Mouse (Mus musculus) layer of hippocampus, adult 2 months (tissue): ENCODE data around the gene Exosc2. TPM values are rescaled to one million over a fixed set of nuclear protein-coding genes. Genes with fewer than 3 reads are reported as not detected.

Experiments used
- DNase-seq, 2 experiments: peaks; one replicate each; pipeline ENCODE4 v3.0.0; 2022; ENCODE audit warnings: low spot score in 2 of 2
- H3K27ac ChIP-seq: fragments of 200-600 bp; 2 replicates; pipeline ENCODE4 v1.8.1; 2022
- H3K4me3 ChIP-seq: fragments of 200-600 bp; 2 replicates; pipeline ENCODE4 v1.8.1; 2022; ENCODE audit warnings: mild to moderate bottlenecking
- CTCF ChIP-seq: fragments of 200-600 bp; conservative IDR thresholded peaks from 2 replicates; pipeline ENCODE4 v1.8.1; 2022; ENCODE audit warnings: antibody characterized with exemption, mild to moderate bottlenecking, moderate library complexity
- total RNA-seq, 2 experiments: library from RNA; stranded (reverse); gene quantifications; 2 replicates each; pipeline ENCODE4 v1.2.3; 2021

Gene Exosc2
- total RNA-seq, 2 experiments from 2014 or later, result 23.2 to 25.2 TPM

DNA sequence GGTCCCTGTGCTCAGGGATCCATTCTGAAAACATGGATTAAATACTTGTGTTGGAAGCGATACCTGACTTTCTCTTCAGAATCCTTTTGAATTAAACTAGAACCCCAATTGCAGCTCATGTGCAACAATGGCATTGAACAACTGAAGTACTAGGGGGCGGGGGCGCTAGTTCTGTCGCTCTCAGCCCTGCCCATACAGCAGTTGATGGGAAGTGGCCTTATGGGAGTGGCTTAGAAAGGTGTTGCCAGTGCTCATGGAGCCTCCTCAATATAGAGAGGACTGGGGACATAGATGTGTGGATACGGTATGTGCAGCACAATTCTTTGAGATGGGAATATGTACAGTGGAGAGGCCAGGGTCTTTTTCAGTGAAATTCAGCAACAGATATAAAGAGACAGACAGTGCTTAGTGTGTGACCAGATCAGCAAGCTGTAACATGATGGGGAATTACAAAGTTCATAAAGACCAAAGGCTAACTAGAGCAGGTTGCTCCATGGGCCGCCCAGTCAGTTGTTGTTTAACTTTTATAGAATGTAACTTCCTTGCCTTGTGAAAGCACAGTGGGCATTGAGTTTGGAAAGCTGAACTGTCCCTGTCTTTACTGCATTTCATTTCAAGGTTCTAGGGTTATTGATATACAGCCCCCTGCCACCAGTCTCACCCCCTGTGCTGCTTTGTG lies 48.8 kb downstream of the Exosc2 start:
- H3K4me3 ChIP-seq, result no peak overlapping the region
- DNase-seq, result no peak
- no peak overlapping the region for H3K27ac ChIP-seq
- no peak for TF ChIP-seq CTCF

DNA sequence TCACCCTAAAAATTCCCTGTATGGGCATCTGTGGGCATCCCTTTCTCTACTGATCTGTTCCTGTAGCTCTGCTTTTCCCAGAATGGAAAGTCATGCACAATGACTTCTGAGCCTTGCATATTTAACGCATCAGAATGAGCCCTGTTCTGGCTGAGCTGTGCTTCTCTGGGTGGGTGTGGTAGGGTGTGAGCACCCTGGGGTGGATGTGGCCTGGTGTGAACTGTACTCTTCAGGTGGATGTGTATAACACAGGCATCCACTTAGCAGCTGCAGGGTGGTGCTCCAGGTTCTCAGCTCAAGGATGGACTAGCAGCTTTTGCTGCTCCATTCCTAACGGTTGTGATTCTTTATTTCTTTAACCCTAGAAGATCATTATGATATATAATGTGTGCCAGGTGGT lies 49.4 kb downstream of the Exosc2 start:
- Histone ChIP-seq H3K27ac (no peak overlapping the region), H3K4me3 (no peak overlapping the region)
- DNase-seq, result no peak
- no peak for TF ChIP-seq CTCF

GRCm38 (mm10) chr2:31720783-31721182 lies 50.3 kb downstream of the Exosc2 start:
- no peak overlapping the region for H3K27ac ChIP-seq
- no peak for DNase-seq
- peak; percentile 76 for TF ChIP-seq CTCF
- H3K4me3 ChIP-seq, result no peak overlapping the region

- Histone ChIP-seq H3K27ac (no peak overlapping the region), H3K4me3 (no peak overlapping the region)
- DNase-seq, result no peak
- TF ChIP-seq CTCF, result no peak
Observed at GRCm38 (mm10) chr2:31724730-31725490, 54.4 kb downstream of the Exosc2 start.

- no peak overlapping the region for H3K4me3 ChIP-seq
- TF ChIP-seq CTCF, result no peak
- no peak for DNase-seq
- H3K27ac ChIP-seq, result peak overlapping the region; percentile 67
Observed at GRCm38 (mm10) chr2:31727576-31728277, 57.2 kb downstream of the Exosc2 start.

DNA sequence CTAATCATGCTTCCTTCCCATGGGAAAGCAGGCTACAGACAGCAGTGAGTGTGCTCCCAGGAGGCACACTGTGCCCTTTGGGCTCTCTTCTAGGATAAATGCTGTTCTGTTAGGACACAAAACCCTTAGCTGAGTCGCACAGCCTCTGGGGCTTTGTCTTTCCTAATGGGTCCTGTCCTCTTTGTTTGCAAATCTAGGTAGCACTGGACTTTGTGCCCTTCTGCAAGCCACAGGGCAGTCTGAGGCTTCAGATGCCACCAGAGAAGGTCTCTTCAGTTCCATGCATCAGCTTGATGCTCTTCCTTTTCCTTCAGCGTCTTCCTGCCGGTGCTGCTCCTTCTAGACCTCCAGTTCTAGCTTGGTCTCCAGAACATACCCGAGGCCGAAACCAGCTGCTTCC lies 60.1 kb downstream of the Exosc2 start:
- DNase-seq, result no peak
- no peak overlapping the region for H3K27ac ChIP-seq
- no peak overlapping the region for H3K4me3 ChIP-seq
- no peak for TF ChIP-seq CTCF

Other genes starting within 250 kb of the Exosc2 start
- gene Ass1, start 200.5 kb upstream of the Exosc2 start, total RNA-seq, result 10 to 100 TPM; 27.5 to 27.7 TPM
- gene Fubp3, start 98.1 kb upstream of the Exosc2 start, total RNA-seq, result 10 to 100 TPM; 41.3 to 42.1 TPM
- under 1 TPM in 1 of 2 experiments, not detected in 1; 0.15 TPM for gene Prdm12, start 30.7 kb upstream of the Exosc2 start, total RNA-seq
- gene Abl1, start 17.7 kb downstream of the Exosc2 start, total RNA-seq, result 10 to 100 TPM; 44.1 to 44.7 TPM
- gene Qrfp, start 139.9 kb downstream of the Exosc2 start, total RNA-seq, result not detected
- gene Fibcd1, start 175.3 kb downstream of the Exosc2 start, total RNA-seq, result 100 to 1,000 TPM; 108 to 110 TPM
- gene Lamc3, start 216.6 kb downstream of the Exosc2 start, total RNA-seq, result 1 to 10 TPM; 6.3 to 7.8 TPM